Mouse (Mus musculus) neutrophil, adult 5-6 weeks (primary cell): Measurements from ENCODE around the gene Vav2. TPM values are rescaled to one million over a fixed set of nuclear protein-coding genes. Genes with fewer than 3 reads are reported as not detected.

Experiments
- ATAC-seq: fragments of 151-379, 151-347 bp; 2 replicates; pipeline ENCODE4 v1.8.0; 2017; ENCODE audit warnings: mild to moderate bottlenecking, moderate TSS enrichment; ENCODE audit not compliant: insufficient number of reproducible peaks, poor library complexity, low FRiP score, severe bottlenecking; ENCODE audit errors: extremely low read depth
- total RNA-seq: library from RNA; stranded (forward); fragments of 200-1000 nt; gene quantifications from 2 replicates; pipeline ENCODE4 v1.2.3, GENCODE M21; 2017

Gene Vav2
- total RNA-seq, 1 experiment from 2014 or later: 38.4 TPM

- no peak for ATAC-seq
Observed at GRCm38 (mm10) chr2:27387209-27387608, 39.6 kb downstream of the Vav2 start.

GRCm38 (mm10) chr2:27381698-27382097 lies 45.1 kb downstream of the Vav2 start:
- no peak for ATAC-seq

- no peak for ATAC-seq
Observed at GRCm38 (mm10) chr2:27381254-27381653, 45.6 kb downstream of the Vav2 start.

DNA sequence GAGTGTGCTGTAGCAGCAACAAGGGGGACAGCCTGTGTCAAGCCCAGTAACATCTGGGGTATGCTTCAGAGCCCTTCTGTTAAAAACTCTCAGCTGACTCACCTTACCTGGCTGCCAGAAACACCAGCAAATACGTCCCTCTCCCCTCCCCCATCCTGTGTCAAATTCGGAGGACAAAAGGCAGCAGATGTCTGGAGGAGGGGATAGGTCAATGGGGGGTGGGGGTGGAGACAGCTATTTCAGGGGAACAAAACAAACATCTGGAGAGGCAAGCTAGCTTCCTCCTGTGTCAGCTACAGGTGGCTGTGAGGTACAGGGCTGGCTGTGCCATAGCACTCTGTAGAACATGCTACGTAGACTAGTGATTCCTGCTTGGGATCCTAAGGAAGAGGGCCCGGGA lies 49.0 kb downstream of the Vav2 start:
- ATAC-seq: no peak

GRCm38 (mm10) chr2:27377164-27377563 lies 49.7 kb downstream of the Vav2 start:
- ATAC-seq: no peak

GRCm38 (mm10) chr2:27375141-27375540 lies 51.7 kb downstream of the Vav2 start:
- no peak for ATAC-seq

DNA sequence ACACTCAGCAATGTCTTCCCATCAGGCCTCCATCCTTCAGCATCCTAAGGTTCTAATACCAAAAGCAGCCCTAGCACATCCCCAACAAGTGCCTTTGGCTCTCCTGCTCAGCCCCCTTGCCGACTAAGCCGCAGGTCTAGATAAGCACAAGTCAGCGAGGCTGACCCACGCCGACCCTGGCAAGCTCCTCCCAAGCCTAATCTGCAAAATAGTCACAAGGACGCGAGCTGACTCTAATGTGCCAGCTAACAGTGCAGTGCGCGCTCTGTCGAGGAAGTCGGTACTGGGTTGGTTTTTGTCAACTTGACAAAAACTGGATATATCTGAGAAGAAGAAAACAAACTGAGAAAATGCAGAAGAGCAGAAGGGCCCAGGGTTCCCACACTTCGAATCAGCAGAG lies 53.5 kb downstream of the Vav2 start:
- ATAC-seq: no peak

GRCm38 (mm10) chr2:27371450-27371849 lies 55.4 kb downstream of the Vav2 start:
- ATAC-seq: no peak

- ATAC-seq: no peak
Observed at GRCm38 (mm10) chr2:27368980-27369379, 57.9 kb downstream of the Vav2 start.

DNA sequence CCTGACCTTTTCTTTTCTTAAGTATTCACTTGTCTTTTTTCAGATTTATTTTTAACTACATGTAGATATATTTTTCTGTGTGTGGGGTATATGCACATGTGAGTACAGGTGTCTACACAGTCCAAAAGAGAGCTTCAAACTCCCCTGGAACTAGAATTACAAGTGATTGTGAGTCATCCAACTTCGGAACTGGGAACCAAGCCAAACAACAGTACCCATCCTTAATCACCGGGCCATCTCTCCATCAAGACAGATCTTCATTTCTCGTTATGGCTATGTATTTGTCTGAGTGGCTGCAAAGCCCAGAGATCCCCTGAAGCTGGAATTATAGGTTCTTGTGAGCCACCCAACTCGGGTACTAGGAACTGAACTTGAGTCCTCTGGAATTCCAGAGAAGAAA lies 61.5 kb downstream of the Vav2 start:
- no peak for ATAC-seq

GRCm38 (mm10) chr2:27361786-27362185 lies 65.0 kb downstream of the Vav2 start:
- ATAC-seq: no peak

DNA sequence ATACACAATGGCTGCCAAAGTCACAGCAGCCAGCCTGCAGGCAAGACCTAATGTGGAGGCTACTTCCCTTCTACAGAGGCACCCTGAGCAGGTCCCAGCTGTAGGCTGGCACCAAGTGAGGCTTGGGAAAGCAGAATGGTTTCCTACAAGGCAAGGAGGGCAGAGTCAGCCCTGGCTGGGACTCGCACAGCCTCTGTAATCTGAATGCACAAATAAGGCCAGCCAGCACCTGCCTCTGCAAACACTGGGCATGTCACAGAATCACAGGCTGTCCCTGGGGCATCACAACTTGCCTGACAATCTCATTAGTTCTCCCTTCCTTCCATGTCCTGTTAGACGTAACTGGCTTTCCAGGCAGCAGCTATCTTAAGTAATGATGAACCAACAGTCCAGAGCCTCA lies 68.4 kb downstream of the Vav2 start:
- no peak for ATAC-seq

DNA sequence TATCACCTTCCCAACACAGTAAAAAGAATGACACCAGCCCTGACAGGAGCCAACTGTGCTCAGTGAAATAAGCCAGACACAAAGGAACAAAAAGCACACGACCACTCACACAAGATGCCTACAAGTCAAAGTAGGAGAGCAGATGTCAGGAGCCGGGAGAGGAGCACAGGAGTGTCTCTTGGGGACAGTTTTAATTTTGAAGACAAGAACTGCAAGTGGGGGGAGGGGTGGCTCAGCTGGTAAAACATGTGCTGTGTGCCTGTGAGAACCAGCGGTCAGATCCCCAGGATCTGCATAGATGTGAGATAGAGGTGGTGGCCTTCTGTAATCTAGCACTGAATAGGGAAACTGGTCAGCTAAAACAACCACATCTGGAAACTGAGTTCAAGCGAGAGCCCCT lies 71.1 kb downstream of the Vav2 start:
- ATAC-seq: no peak

DNA sequence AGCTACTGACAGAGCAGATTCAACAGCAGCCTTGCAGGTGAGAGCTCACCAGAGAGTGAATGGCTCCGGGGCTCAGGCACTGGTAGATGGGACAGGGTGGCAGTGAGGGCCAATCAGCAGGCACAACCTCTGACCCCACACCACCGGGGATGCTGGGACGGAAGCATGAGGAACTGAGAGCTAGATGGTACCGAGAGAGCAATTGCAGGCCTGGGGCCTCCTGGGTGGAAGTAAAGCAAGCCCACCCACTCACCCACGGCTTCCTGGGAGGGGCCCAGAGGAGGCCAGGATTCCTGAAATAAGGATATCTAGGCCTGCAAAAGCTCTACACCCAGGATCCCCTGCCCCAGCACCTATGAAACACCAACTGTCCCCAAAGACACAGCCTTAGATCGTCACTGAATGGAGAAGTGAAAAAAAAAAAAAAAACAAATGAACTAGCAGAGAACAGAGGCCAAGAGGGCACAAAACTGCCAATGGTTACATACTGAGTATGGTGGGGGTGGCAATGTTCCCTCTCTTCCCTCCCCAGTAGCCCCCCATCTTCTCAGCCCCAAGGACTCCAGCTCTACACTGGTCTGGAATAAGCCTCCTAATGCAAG lies 72.1 kb downstream of the Vav2 start:
- peak; percentile 31; the same call in 1 of the 2 replicates for ATAC-seq

GRCm38 (mm10) chr2:27352720-27353119 lies 74.1 kb downstream of the Vav2 start:
- ATAC-seq: no peak

GRCm38 (mm10) chr2:27350371-27350770 lies 76.5 kb downstream of the Vav2 start:
- ATAC-seq: no peak

GRCm38 (mm10) chr2:27343984-27344453 lies 82.8 kb downstream of the Vav2 start:
- no peak for ATAC-seq

DNA sequence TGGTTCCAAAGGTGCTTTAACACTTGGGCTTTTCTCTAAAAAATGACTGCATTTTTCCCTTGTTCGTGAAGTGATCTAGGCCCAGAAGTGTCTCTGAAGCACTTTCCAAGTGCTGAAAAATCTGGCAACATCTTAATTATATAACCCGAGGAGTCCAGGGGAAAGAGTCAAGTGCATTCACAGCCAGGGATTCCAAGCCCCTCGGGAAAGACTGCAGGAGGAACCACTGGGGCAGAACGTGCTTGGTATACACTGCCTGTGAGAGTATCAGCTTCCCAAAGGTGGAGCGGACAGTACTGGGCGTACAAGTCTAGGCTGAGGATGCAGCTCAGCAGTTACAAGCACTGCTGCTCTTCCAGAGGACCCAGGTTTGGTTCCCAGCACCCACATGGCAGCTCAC lies 86.2 kb downstream of the Vav2 start:
- ATAC-seq: no peak

GRCm38 (mm10) chr2:27339051-27339450 lies 87.8 kb downstream of the Vav2 start:
- ATAC-seq: no peak

DNA sequence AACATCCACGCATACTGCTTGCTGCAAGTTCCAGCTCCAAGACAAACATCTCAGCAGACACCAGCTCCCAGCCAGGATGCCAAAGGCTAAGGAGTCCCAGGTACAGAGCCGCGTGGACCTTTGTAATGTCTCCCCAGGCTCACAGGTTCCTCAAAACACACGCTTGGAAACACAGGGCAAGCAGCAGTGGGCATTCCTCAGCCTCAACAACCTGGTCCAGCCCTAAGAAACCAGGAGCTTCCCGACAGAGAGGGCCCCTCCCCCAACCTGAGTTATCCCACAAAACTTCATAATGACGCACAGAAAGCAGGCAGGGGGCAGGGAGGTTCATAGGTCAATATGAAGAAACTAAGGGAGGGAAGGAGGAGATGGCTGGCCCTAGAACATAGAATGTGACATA lies 89.6 kb downstream of the Vav2 start:
- ATAC-seq: no peak

GRCm38 (mm10) chr2:27336600-27336999 lies 90.2 kb downstream of the Vav2 start:
- ATAC-seq: no peak
